Mouse (Mus musculus): ENCODE results near the gene Tnni1.

GRCm38 (mm10) chr1:135813687-135814395, 34.6 kb downstream of the Tnni1 start:
- TF ChIP-seq CTCF (IDR thresholded peaks at IDR 0.05; ENCODE audit: low read depth) (no peak), EP300 (IDR thresholded peaks at IDR 0.05; ENCODE audit: low read depth) (no peak)

Measured in liver, embryonic 14.5 days (tissue).